Mouse (Mus musculus): Measurements from ENCODE around the gene Hc.

- TF ChIP-seq POLR2A (IDR thresholded peaks at IDR 0.05; ENCODE audit: borderline replicate concordance, extremely low read depth, insufficient read depth, insufficient read length, poor library complexity, severe bottlenecking) = no peak
- TF ChIP-seq CTCF (IDR thresholded peaks at IDR 0.05; ENCODE audit: borderline replicate concordance, extremely low read depth, insufficient read depth, insufficient read length) = no peak
Observed at GRCm38 (mm10) chr2:35057243-35057642, 4.0 kb downstream of the Hc start.

All from brain, embryonic 14.5 days (tissue).